Mouse (Mus musculus) limb, embryonic 12.5 days (tissue): Measurements from ENCODE around the gene Trim46. TPM values are rescaled to one million over a fixed set of nuclear protein-coding genes. Genes with fewer than 3 reads are reported as not detected.
A peak's percentile ranks its signal among the peaks of the same experiment; 100 is the strongest.

Experiments
- ATAC-seq: fragments of 200-750 bp; cut with Nextera tagmentation; 2 replicates; pipeline ENCODE4 v1.8.0; 2017; ENCODE audit warnings: low read depth, moderate TSS enrichment; ENCODE audit not compliant: insufficient number of reproducible peaks, insufficient read depth, low FRiP score, low TSS enrichment
- H3K27ac ChIP-seq: fragments of 300-500 bp; sonication (generic); 2 replicates; pipeline ENCODE4 v1.5.1; 2016; ENCODE audit warnings: mild to moderate bottlenecking, moderate library complexity
- H3K27me3 ChIP-seq: fragments of 300-500 bp; sonication (generic); 2 replicates; pipeline ENCODE4 v1.6.1; 2016; ENCODE audit warnings: mild to moderate bottlenecking, moderate library complexity
- H3K36me3 ChIP-seq: fragments of 300-500 bp; sonication (generic); 2 replicates; pipeline ENCODE4 v1.6.1; 2016; ENCODE audit warnings: mild to moderate bottlenecking, moderate library complexity
- H3K4me1 ChIP-seq: fragments of 300-500 bp; sonication (generic); replicated peaks from 2 replicates; pipeline ENCODE4 v1.6.1; 2016
- H3K4me2 ChIP-seq: fragments of 300-500 bp; sonication (generic); 2 replicates; pipeline ENCODE4 v1.6.1; 2016; ENCODE audit warnings: mild to moderate bottlenecking, moderate library complexity
- H3K4me3 ChIP-seq: fragments of 300-500 bp; sonication (generic); replicated peaks from 2 replicates; pipeline ENCODE4 v1.5.1; 2016; ENCODE audit warnings: mild to moderate bottlenecking
- H3K9ac ChIP-seq: fragments of 300-500 bp; sonication (generic); replicated peaks from 2 replicates; pipeline ENCODE4 v1.6.1; 2016; ENCODE audit warnings: mild to moderate bottlenecking, moderate library complexity
- H3K9me3 ChIP-seq: fragments of 300-500 bp; sonication (generic); 2 replicates; pipeline ENCODE4 v1.6.1; 2016; ENCODE audit warnings: mild to moderate bottlenecking, moderate library complexity
- WGBS: fragments of 180-500 bp; shearing (Covaris S2); methylation state at CpG from one replicate; pipeline ENCODE4 v1.1.7; 2016; 5-methylcytosine and 5-hydroxymethylcytosine counted together
- microRNA counts: library from miRNA; unstranded; fragments of <30 nt; microRNA quantifications from one replicate; lab custom pipeline; 2017
- microRNA-seq: library from miRNA; unstranded; fragments of <30 nt; microRNA quantifications from one replicate; pipeline ENCODE4, GENCODE M21; 2017
- polyA plus RNA-seq: library from polyadenylated mRNA; unstranded; fragments of >200 nt; fragmentation: Nextera tagmentation; extraction: Ambion mirVana; gene quantifications from 2 replicates; pipeline ENCODE4 v1.2.1, GENCODE M21; 2016

Trim46 gene
- polyA plus RNA-seq, 1 experiment from 2014 or later = 6.1 TPM

DNA sequence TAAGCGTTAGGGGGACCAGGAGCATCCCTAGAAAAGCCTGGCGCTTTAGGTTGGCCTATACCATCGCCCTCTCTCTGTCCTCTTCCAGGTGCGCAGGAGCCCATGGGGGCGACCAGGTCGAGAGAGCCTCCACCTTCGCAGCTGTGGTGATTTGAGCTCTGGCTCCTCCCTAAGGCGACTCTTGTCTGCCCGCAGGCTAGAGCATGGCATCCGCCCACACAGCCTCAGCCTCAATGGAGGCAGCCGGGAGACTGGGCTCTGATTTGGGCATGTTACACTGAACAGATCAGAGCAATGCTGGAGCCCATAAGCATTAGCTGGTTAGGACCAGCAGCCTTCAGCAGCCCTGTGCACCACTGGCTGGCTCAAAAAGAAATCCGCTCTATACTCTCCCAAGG lies 57.6 kb downstream of the Trim46 start:
- Histone ChIP-seq H3K9me3 (no peaks in the 10 kb centered on the region), H3K4me3 (no peak overlapping the region), H3K27ac (no peak overlapping the region), H3K4me1 (peaks cover 23% of the 10 kb centered on the region), H3K36me3 (peaks cover 29% of the 10 kb centered on the region), H3K4me2 (no peak overlapping the region), H3K27me3 (no peaks in the 10 kb centered on the region), H3K9ac (no peak overlapping the region)
- ATAC-seq = no peak
- WGBS = 72% methylated on average over 12 of the region's 12 CpGs

DNA sequence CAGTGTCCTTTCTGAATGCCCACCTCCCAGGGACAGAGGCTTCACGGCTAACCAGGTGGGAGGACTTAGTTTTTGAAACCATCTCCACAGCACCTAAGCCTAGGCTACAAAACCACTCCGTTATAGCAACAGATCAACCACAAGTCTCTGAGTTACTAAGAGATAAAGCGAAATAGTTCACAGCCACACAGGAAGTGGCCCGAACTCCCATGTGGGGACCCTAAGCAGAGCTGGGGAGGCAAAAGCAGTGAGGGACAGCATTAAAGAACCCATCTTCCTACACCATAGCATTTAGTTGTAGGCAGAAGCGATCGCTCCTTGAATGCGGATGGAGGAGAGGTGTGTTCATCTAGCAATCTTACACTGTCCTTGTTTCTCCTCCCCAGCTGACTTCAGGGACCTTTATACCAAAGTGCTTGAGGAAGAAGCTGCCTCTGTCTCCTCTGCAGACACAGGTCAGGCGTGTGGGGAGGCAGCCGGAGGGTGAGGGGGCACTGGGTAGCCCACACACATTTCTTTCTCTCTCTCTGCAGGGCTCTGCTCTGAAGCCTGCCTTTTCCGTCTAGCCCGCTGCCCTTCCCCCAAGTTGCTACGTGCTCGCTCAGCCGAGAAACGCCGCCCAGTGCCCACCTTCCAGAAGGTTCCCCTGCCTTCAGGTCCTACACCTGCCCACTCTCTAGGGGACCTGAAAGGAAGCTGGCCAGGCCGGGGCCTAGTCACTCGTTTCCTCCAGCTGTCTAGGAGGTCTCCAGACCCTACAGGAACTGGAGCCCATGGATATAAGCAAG lies 58.2 kb downstream of the Trim46 start:
- H3K36me3 ChIP-seq = peaks cover 29% of the 10 kb centered on the region
- WGBS = 82% methylated on average over 18 of the region's 18 CpGs
- no peak overlapping the region for H3K9ac ChIP-seq
- H3K4me1 ChIP-seq = peaks cover 26% of the 10 kb centered on the region
- H3K4me3 ChIP-seq = no peak overlapping the region
- H3K4me2 ChIP-seq = no peak overlapping the region
- H3K9me3 ChIP-seq = no peaks in the 10 kb centered on the region
- no peak overlapping the region for H3K27ac ChIP-seq
- ATAC-seq = no peak
- no peaks in the 10 kb centered on the region for H3K27me3 ChIP-seq

DNA sequence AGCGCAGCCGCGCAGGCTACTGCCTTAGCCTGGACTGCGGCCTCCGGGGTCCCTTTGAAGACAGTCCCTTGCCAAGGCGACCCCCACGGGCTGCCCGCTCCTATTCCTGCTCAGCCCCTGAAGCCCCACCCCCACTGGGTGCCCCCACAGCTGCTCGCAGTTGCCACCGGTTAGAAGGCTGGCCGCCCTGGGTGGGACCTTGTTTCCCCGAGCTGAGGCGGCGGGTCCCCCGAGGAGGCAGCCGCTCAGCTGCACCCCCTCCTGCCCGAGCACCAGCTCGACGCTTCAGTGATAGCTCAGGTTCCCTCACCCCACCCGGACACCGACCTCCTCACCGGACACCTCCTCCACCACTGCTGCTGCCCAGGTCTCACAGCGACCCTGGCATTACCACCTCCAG lies 58.9 kb downstream of the Trim46 start:
- H3K9me3 ChIP-seq = no peaks in the 10 kb centered on the region
- H3K4me1 ChIP-seq = peaks cover 29% of the 10 kb centered on the region
- H3K27ac ChIP-seq = no peak overlapping the region
- no peak for ATAC-seq
- no peak overlapping the region for H3K4me2 ChIP-seq
- H3K9ac ChIP-seq = no peak overlapping the region
- peaks cover 32% of the 10 kb centered on the region for H3K36me3 ChIP-seq
- H3K4me3 ChIP-seq = no peak overlapping the region
- WGBS = 53% methylated on average over 23 of the region's 23 CpGs
- H3K27me3 ChIP-seq = no peaks in the 10 kb centered on the region

MicroRNAs encoded within 50 kb of the gene (microRNA counts, 519-probe panel; counts per million panel counts)
- not detected for microRNA mmu-miR-92b (lab: Ali Mortazavi, UCI)

Small RNA genes lying within 50 kb of the gene (microRNA-seq; reads per million reads assigned to microRNA genes)
- gene Mir92b = 565 reads per million, percentile 71 among the genes with 10 or more reads in this experiment

Other genes with a start within 250 kb of the Trim46 start
- 23.4 and 23.7 TPM in 2 replicates for gene Rusc1, start 153.0 kb downstream of the Trim46 start, polyA plus RNA-seq
- 0.14 TPM in 1 of 2 replicates, not detected in the other for gene Gm43738, start 145.2 kb downstream of the Trim46 start, polyA plus RNA-seq
- 247 and 249 TPM in 2 replicates for gene Fdps, start 144.3 kb downstream of the Trim46 start, polyA plus RNA-seq
- 0.24 and 0.36 TPM in 2 replicates for gene Pklr, start 110.2 kb downstream of the Trim46 start, polyA plus RNA-seq
- gene Hcn3, start 86.1 kb downstream of the Trim46 start, polyA plus RNA-seq = 2.2 and 2.8 TPM in 2 replicates
- gene Clk2, start 81.5 kb downstream of the Trim46 start, polyA plus RNA-seq = 50.3 and 54.7 TPM in 2 replicates
- 102 and 107 TPM in 2 replicates for gene Scamp3, start 68.8 kb downstream of the Trim46 start, polyA plus RNA-seq
- gene Fam189b, start 63.2 kb downstream of the Trim46 start, polyA plus RNA-seq = 27.4 and 33.8 TPM in 2 replicates
- 26.3 and 28.8 TPM in 2 replicates for gene Gba, start 43.4 kb downstream of the Trim46 start, polyA plus RNA-seq
- 44.2 and 52.7 TPM in 2 replicates for gene Thbs3, start 31.1 kb downstream of the Trim46 start, polyA plus RNA-seq
- gene Mtx1, start 19.2 kb downstream of the Trim46 start, polyA plus RNA-seq = 212 and 217 TPM in 2 replicates
- gene Muc1, start 17.3 kb downstream of the Trim46 start, polyA plus RNA-seq = 0.53 and 1.0 TPM in 2 replicates
- 316 and 333 TPM in 2 replicates for gene Krtcap2, start 343 bp downstream of the Trim46 start, polyA plus RNA-seq
- gene Dpm3, start 13.0 kb upstream of the Trim46 start, polyA plus RNA-seq = 93.9 and 102 TPM in 2 replicates
- 58.5 and 66.3 TPM in 2 replicates for gene Slc50a1, start 24.3 kb upstream of the Trim46 start, polyA plus RNA-seq
- gene Efna1, start 34.8 kb upstream of the Trim46 start, polyA plus RNA-seq = 36.9 and 40.4 TPM in 2 replicates
- 17.6 and 21.3 TPM in 2 replicates for gene Efna3, start 76.7 kb upstream of the Trim46 start, polyA plus RNA-seq
- gene Efna4, start 91.7 kb upstream of the Trim46 start, polyA plus RNA-seq = 53.2 and 55.1 TPM in 2 replicates
- gene Adam15, start 103.7 kb upstream of the Trim46 start, polyA plus RNA-seq = 27.0 and 32.1 TPM in 2 replicates
- 0.18 and 0.20 TPM in 2 replicates for gene Dcst2, start 115.7 kb upstream of the Trim46 start, polyA plus RNA-seq
- gene Dcst1, start 118.9 kb upstream of the Trim46 start, polyA plus RNA-seq = 0.26 and 0.40 TPM in 2 replicates
- gene Zbtb7b, start 148.5 kb upstream of the Trim46 start, polyA plus RNA-seq = 0.79 and 1.2 TPM in 2 replicates
- 1.0 TPM in 1 of 2 replicates, not detected in the other for gene Lenep, start 156.5 kb upstream of the Trim46 start, polyA plus RNA-seq
- 25.0 and 26.4 TPM in 2 replicates for gene Flad1, start 165.6 kb upstream of the Trim46 start, polyA plus RNA-seq
- gene Cks1b, start 172.1 kb upstream of the Trim46 start, polyA plus RNA-seq = 585 and 619 TPM in 2 replicates
- gene Shc1, start 172.1 kb upstream of the Trim46 start, polyA plus RNA-seq = 84.4 and 90.9 TPM in 2 replicates
- 62.4 and 64.0 TPM in 2 replicates for gene Pygo2, start 183.9 kb upstream of the Trim46 start, polyA plus RNA-seq
- gene Pbxip1, start 190.4 kb upstream of the Trim46 start, polyA plus RNA-seq = 27.4 and 28.5 TPM in 2 replicates
- gene Pmvk, start 208.2 kb upstream of the Trim46 start, polyA plus RNA-seq = 53.4 and 55.1 TPM in 2 replicates